Mouse (Mus musculus) cerebellum, adult 2 months (tissue): ENCODE data around the gene Ldah. TPM values are rescaled to one million over a fixed set of nuclear protein-coding genes. Genes with fewer than 3 reads are reported as not detected.
A peak's percentile ranks its signal among the peaks of the same experiment; 100 is the strongest.

Source experiments
- DNase-seq, 2 experiments: peaks; one replicate each; pipeline ENCODE4 v3.0.0; 2021
- H3K27ac ChIP-seq: fragments of 200-500 bp; 2 replicates; pipeline ENCODE4 v1.5.1; 2012; ENCODE audit warnings: low read length, control low read depth, inconsistent platforms; ENCODE audit not compliant: insufficient read depth
- H3K27me3 ChIP-seq: fragments of 200-500 bp; 2 replicates; pipeline ENCODE4 v1.6.1; 2012; ENCODE audit warnings: inconsistent platforms, mild to moderate bottlenecking, low read length, moderate library complexity; ENCODE audit not compliant: control insufficient read depth, insufficient read depth
- H3K4me1 ChIP-seq: fragments of 200-500 bp; 2 replicates; pipeline ENCODE4 v1.6.1; 2011; ENCODE audit warnings: low read length; ENCODE audit not compliant: control insufficient read depth, insufficient read depth
- H3K4me3 ChIP-seq: fragments of 200-500 bp; replicated peaks from 2 replicates; pipeline ENCODE3; 2011; ENCODE audit warnings: mild to moderate bottlenecking, low read depth, low read length, control low read depth; ENCODE audit not compliant: insufficient read depth
- CTCF ChIP-seq: fragments of 200-500 bp; IDR thresholded peaks from 2 replicates; pipeline ENCODE4 v1.5.1; 2011; ENCODE audit warnings: low read depth, mild to moderate bottlenecking, control low read depth, low read length, moderate library complexity, borderline replicate concordance; ENCODE audit not compliant: insufficient read depth
- POLR2A ChIP-seq: fragments of 200-500 bp; IDR thresholded peaks from 2 replicates; pipeline ENCODE4 v1.6.1; 2011; ENCODE audit warnings: low read length, control low read depth, borderline replicate concordance; ENCODE audit not compliant: insufficient read depth
- WGBS: fragments of 180-500 bp; shearing (Covaris S2); methylation state at CpG from one replicate; pipeline ENCODE4 v1.1.7; 2018; 5-methylcytosine and 5-hydroxymethylcytosine counted together
- polyA plus RNA-seq: library from polyadenylated mRNA; depleted of rRNA; stranded (reverse); fragments of >200 nt; gene quantifications from 2 replicates; pipeline ENCODE4 v1.2.3, GENCODE M21; 2012

Ldah gene
- polyA plus RNA-seq, 1 experiment, result 50.6 TPM

DNA sequence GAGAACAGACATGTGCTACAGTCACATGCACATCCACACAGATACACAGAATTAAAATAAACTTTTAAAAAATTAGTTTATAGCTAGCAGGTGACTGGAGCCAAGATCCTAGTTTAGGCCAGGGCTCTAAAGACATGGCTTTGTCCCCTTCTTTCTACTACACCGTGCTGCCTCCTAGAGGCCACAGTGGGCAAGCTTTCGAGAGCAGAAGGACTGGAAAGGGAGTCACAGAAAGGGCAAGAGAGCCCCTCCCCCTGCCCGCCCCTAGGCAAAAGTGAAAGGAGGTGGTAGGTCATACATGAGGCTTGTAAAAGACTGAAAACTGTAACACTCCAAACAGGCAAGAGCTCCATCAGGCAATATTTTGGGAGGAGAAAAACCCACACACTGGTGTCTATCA is 80.1 kb downstream of the Ldah start:
- TF ChIP-seq CTCF (no peak), POLR2A (no peak)
- no peak for DNase-seq
- H3K27me3 ChIP-seq, result no peaks in the 10 kb centered on the region
- WGBS, result 80% methylated on average over 3 of the region's 3 CpGs
- H3K27ac ChIP-seq, result no peak overlapping the region
- no peak overlapping the region for H3K4me3 ChIP-seq
- no peaks in the 10 kb centered on the region for H3K4me1 ChIP-seq

GRCm38 (mm10) chr12:8289099-8289498 is 81.2 kb downstream of the Ldah start:
- Histone ChIP-seq H3K4me3 (no peak overlapping the region), H3K27ac (no peak overlapping the region), H3K4me1 (no peaks in the 10 kb centered on the region), H3K27me3 (no peaks in the 10 kb centered on the region)
- DNase-seq, result no peak
- no peak for TF ChIP-seq POLR2A
- TF ChIP-seq CTCF, result no peak
- 88% methylated on average over 6 of the region's 6 CpGs for WGBS

- TF ChIP-seq CTCF (no peak), POLR2A (no peak)
- Histone ChIP-seq H3K27ac (no peak overlapping the region), H3K27me3 (no peaks in the 10 kb centered on the region), H3K4me1 (no peaks in the 10 kb centered on the region), H3K4me3 (no peak overlapping the region)
- DNase-seq, result no peak
- 93% methylated on average over 8 of the region's 8 CpGs for WGBS
Observed at GRCm38 (mm10) chr12:8289499-8289898, 81.6 kb downstream of the Ldah start.

DNA sequence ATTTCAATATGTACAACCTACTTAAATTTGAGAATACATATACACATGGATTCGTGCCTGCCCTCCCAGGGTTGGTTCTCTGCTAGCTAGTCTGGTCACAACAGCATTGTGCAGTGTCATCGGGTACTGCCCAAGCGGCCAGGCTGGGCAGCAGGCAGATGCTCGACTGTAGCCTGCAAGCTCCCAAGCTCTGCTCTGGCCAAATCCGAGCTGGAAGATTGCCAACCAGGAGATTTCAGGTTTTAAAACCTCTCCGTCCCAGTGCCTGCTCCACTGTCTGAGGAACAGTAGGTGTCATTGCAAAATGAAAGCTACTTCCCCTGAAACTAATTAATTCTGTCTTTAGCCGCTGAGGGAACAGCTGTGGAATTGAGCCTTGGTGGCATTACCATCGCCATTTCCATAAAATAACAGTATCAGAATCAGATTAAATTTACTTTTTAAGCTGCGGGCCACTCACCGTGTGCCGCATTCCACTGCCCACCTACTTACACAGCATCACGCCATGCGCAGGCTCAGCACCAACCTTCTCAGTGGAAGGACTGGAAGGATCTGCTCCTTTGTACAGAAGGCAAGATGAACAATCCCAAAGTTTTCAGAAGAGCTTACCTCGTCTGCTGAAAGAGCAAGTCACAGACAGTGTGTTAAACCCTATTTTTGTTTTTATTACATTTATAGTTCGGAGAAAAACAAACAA is 83.4 kb downstream of the Ldah start:
- no peaks in the 10 kb centered on the region for H3K27me3 ChIP-seq
- TF ChIP-seq POLR2A (no peak), CTCF (no peak)
- no peak overlapping the region for H3K4me3 ChIP-seq
- H3K27ac ChIP-seq, result no peak overlapping the region
- WGBS, result 20% methylated on average over 15 of the region's 15 CpGs
- H3K4me1 ChIP-seq, result no peaks in the 10 kb centered on the region
- DNase-seq, result peak; percentile 64 to 71

GRCm38 (mm10) chr12:8295307-8295913 is 87.5 kb downstream of the Ldah start:
- no peaks in the 10 kb centered on the region for H3K4me1 ChIP-seq
- H3K27me3 ChIP-seq, result peaks cover 1% of the 10 kb centered on the region; the same call in 1 of the 2 replicates
- H3K27ac ChIP-seq, result no peak overlapping the region
- WGBS, result 26% methylated on average over 6 of the region's 6 CpGs
- no peak for TF ChIP-seq CTCF
- H3K4me3 ChIP-seq, result no peak overlapping the region
- no peak for DNase-seq

DNA sequence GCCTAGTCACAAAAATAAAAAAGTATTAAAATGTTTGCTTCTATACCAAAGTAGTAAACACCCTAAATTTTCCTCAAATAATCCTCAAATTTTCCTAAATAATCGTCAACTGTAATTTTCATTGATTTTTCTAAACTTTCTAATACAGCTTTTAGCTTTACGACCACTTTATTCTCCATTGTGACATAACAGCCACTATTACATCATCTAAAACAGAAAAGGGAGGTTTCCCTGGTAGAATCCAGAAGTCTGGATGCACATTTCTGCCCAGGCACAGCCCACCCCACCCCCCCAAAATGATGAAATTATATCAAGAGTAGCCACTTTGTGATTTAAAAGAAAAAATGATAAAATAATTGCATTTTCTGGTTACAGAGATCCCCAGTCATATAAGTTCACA is 88.2 kb downstream of the Ldah start:
- DNase-seq, result no peak
- WGBS, result 93% methylated on average over 2 of the region's 2 CpGs
- TF ChIP-seq CTCF (no peak), POLR2A (no peak)
- H3K27me3 ChIP-seq, result peaks cover 1% of the 10 kb centered on the region; the same call in 1 of the 2 replicates
- no peaks in the 10 kb centered on the region for H3K4me1 ChIP-seq
- H3K4me3 ChIP-seq, result no peak overlapping the region
- H3K27ac ChIP-seq, result no peak overlapping the region

DNA sequence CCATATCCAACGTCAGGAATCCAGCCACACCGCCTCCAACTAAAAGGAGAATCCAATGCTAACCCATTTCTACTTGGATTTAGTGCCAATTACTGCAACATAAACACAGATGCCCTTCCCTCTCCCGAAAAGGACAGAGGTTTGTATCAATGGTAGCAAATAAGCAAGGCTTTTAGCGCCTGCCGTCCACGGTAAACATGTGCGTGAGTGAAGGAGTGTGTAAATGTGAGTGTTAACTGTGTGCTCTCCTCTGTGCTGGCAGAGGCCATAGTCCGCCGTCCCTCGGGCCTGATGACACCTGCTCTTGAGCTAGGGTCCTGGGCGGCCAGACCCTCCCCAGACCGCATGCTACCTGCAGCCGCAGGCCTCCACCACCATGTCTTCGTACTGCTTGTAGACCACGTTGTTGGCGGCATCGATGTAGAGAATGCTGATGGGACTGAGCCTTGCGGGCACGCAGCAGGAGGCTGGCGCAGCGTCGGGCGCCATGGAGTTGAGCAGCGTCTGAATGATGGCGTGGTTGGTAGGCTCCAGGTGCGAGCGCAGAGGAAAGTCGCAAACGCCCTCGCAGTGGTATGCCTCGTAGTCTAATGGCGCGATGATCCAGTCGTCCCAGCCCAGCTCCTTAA is 89.8 kb downstream of the Ldah start:
- no peak overlapping the region for H3K4me3 ChIP-seq
- DNase-seq, result no peak
- peaks cover 8% of the 10 kb centered on the region; the same call in 1 of the 2 replicates for H3K27me3 ChIP-seq
- WGBS, result 11% methylated on average over 34 of the region's 34 CpGs
- no peaks in the 10 kb centered on the region for H3K4me1 ChIP-seq
- TF ChIP-seq CTCF, result no peak
- TF ChIP-seq POLR2A, result no peak
- H3K27ac ChIP-seq, result no peak overlapping the region
